Mouse (Mus musculus) thymus, adult 2 months (tissue): Measurements from ENCODE around the gene Prkd1.

Experiments
- CTCF ChIP-seq: fragments of 200-500 bp; IDR thresholded peaks from 2 replicates; pipeline ENCODE4 v1.5.1; 2012; ENCODE audit warnings: mild to moderate bottlenecking, control low read depth, low read length, moderate library complexity, borderline replicate concordance; ENCODE audit not compliant: control insufficient read depth, poor library complexity, insufficient read depth; ENCODE audit errors: extremely low read depth
- POLR2A ChIP-seq: fragments of 200-500 bp; IDR thresholded peaks from 2 replicates; pipeline ENCODE4 v1.6.1; 2012; ENCODE audit warnings: mild to moderate bottlenecking, low read length, control low read depth, moderate library complexity; ENCODE audit not compliant: control insufficient read depth, poor library complexity, insufficient read depth; ENCODE audit errors: extremely low read depth

DNA sequence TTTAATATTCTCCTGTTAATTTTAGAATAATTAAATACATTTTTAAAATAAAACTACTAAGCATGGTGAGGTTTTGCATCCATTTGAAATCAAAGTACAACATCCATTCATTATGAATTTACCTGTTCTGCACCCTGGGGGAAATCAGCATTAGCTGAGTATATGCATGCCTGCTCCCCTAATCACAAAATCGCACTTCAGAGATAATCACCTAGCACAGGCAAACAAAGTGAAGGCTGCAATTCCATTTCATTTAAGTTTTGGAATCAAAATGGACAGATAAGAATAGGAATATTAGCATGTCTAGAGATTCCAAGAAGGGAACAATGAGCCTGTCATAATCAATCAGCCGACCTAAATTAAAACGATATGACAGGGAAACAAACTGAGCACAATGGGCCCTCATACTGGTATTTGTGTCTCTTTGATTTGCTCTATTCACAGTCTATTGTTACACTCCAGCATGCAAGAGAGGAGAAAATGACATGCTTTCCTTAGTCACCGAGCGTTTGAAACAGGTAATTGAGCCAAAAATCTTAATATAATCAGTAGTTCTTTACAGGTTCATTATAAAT lies 218.7 kb downstream of the Prkd1 start:
- TF ChIP-seq CTCF: no peak
- TF ChIP-seq POLR2A: no peak
